Mouse (Mus musculus) olfactory bulb, adult 2 months (tissue): ENCODE measurements around the gene Stxbp4.

ENCODE experiments used
- CTCF ChIP-seq: fragments of 200-500 bp; IDR thresholded peaks from 2 replicates; pipeline ENCODE4 v1.5.1; 2012; ENCODE audit warnings: low read depth, mild to moderate bottlenecking, low read length, moderate library complexity; ENCODE audit not compliant: insufficient read depth
- POLR2A ChIP-seq: fragments of 200-500 bp; IDR thresholded peaks from 2 replicates; pipeline ENCODE4 v1.6.1; 2012; ENCODE audit warnings: mild to moderate bottlenecking, low read depth, low read length, moderate library complexity; ENCODE audit not compliant: insufficient read depth

GRCm38 (mm10) chr11:90684765-90685164, 46.9 kb upstream of the Stxbp4 start:
- TF ChIP-seq POLR2A (no peak), CTCF (no peak)
